Comparison of ENCODE assay signal across 24 mouse cellular contexts in the genomic region with DNA sequence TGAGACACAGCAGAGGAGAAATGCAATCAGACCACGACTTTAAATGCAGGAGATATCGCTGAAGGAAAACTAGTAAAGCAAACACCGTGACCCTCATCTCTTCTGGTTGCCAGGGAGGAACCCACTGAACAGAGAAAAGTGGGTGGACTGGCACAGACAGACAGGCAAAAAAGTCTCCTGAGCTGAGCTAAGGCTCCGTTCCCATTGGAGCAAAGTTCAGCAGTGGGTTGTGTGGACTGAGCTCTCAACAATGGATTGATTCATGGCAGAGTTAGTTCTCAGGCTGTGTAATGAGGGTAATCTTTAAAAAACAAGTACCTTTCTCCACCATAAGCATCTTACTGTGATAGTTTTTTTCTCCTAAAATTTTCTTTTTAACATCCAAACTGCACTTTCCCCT.
DNase-seq lines count a peak whose midpoint lies in the region; ATAC-seq and TF ChIP-seq lines count a peak whose summit lies in the region.
"Had no signal": no experiment of that assay in that cellular context is flagged by ENCODE, and none has a peak within 500 bp of the region (broad histone marks: within the 10 kb centered on the region; RNA-seq: fewer than 3 reads in every experiment).

No protein-coding gene starts in this region.

- no peaks in the 10 kb centered on the region for H3K36me3 ChIP-seq in forebrain, postnatal 0 days (ENCODE audit: insufficient read depth)
- no peaks in the 10 kb centered on the region for H3K36me3 ChIP-seq in forebrain, embryonic 16.5 days (ENCODE audit: control insufficient read depth, insufficient read depth)
- H3K36me3 ChIP-seq in midbrain, postnatal 0 days (ENCODE audit: insufficient read depth, low read length), result no peaks in the 10 kb centered on the region
- H3K36me3 ChIP-seq in midbrain, embryonic 10.5 days, result no peaks in the 10 kb centered on the region
- H3K36me3 ChIP-seq: heart, embryonic 10.5 days; hindbrain, embryonic 12.5 days; liver, embryonic 13.5 days; neural tube, embryonic 13.5 days; stomach, embryonic 15.5 days had no signal

- no peak for DNase-seq in forebrain, postnatal 0 days
- peak; percentile 17 to 23 for DNase-seq in layer of hippocampus, adult 2 months (ENCODE audit: low spot score in 2 of 2)
- DNase-seq in layer of hippocampus, adult 9-10 months (ENCODE audit: low spot score), result no peak
- peak; percentile 48 for DNase-seq in midbrain, postnatal 0 days (ENCODE audit: low spot score)
- no peak for DNase-seq in midbrain, embryonic 10.5 days (ENCODE audit: low spot score)
- DNase-seq in cerebellum, postnatal 36 days, result no peak
- DNase-seq: cerebellum, adult 11 months; cerebellum, postnatal 14 days; embryo, embryonic 11 days; gastrocnemius, postnatal 14 days; kidney, adult 8-10 months; kidney, postnatal 25 days; liver, embryonic 13.5 days; lung, embryonic 14.5 days; lung, postnatal 36 days; right cerebral cortex, postnatal 25 days; thymus, adult 18-20 months; thymus, postnatal 4 days had no signal

- H3K9me3 ChIP-seq in forebrain, postnatal 0 days (ENCODE audit: low read length), result no peaks in the 10 kb centered on the region
- H3K9me3 ChIP-seq in forebrain, embryonic 16.5 days (ENCODE audit: control insufficient read depth, low read length), result no peaks in the 10 kb centered on the region
- H3K9me3 ChIP-seq in midbrain, postnatal 0 days (ENCODE audit: low read length), result no peaks in the 10 kb centered on the region
- H3K9me3 ChIP-seq in midbrain, embryonic 10.5 days (replicated peaks), result no peaks in the 10 kb centered on the region
- H3K9me3 ChIP-seq: heart, embryonic 10.5 days; hindbrain, embryonic 12.5 days; liver, embryonic 13.5 days; neural tube, embryonic 13.5 days; stomach, embryonic 15.5 days had no signal

- WGBS in forebrain, postnatal 0 days, result 83% methylated on average over 4 of the region's 4 CpGs
- 82% methylated on average over 4 of the region's 4 CpGs for WGBS in forebrain, embryonic 16.5 days
- 77% methylated on average over 4 of the region's 4 CpGs for WGBS in midbrain, postnatal 0 days
- WGBS in midbrain, embryonic 10.5 days, result 92% methylated on average over 4 of the region's 4 CpGs

- peak; percentile 43; the same call in 1 of the 2 replicates for ATAC-seq in forebrain, postnatal 0 days
- ATAC-seq in forebrain, embryonic 16.5 days, result no peak
- no peak for ATAC-seq in midbrain, postnatal 0 days (ENCODE audit: low FRiP score)

- no peak overlapping the region for H3K4me3 ChIP-seq in forebrain, postnatal 0 days (ENCODE audit: low read depth, low read length)
- no peak overlapping the region for H3K4me3 ChIP-seq in forebrain, embryonic 16.5 days (replicated peaks; ENCODE audit: low read length)
- no peak overlapping the region for H3K4me3 ChIP-seq in layer of hippocampus, adult 2 months
- no peak overlapping the region for H3K4me3 ChIP-seq in midbrain, postnatal 0 days (ENCODE audit: low read depth, low read length)
- H3K4me3 ChIP-seq in midbrain, embryonic 10.5 days, result no peak overlapping the region
- H3K4me3 ChIP-seq: heart, embryonic 10.5 days; hindbrain, embryonic 12.5 days; liver, embryonic 13.5 days; neural tube, embryonic 13.5 days; stomach, embryonic 15.5 days had no signal

- no peak overlapping the region for H3K9ac ChIP-seq in forebrain, postnatal 0 days
- H3K9ac ChIP-seq in forebrain, embryonic 16.5 days (replicated peaks; ENCODE audit: low read depth, low read length), result no peak overlapping the region
- H3K9ac ChIP-seq in midbrain, postnatal 0 days (replicated peaks; ENCODE audit: low read length, poor library complexity, severe bottlenecking), result no peak overlapping the region
- H3K9ac ChIP-seq: hindbrain, embryonic 12.5 days; liver, embryonic 13.5 days; lung, embryonic 14.5 days; neural tube, embryonic 13.5 days; stomach, embryonic 15.5 days had no signal

- no peaks in the 10 kb centered on the region for H3K27me3 ChIP-seq in forebrain, postnatal 0 days (ENCODE audit: insufficient read depth, low read length)
- H3K27me3 ChIP-seq in forebrain, embryonic 16.5 days (replicated peaks; ENCODE audit: control insufficient read depth, insufficient read depth, low read length), result no peaks in the 10 kb centered on the region
- H3K27me3 ChIP-seq in midbrain, postnatal 0 days (ENCODE audit: insufficient read depth, low read length), result no peaks in the 10 kb centered on the region
- H3K27me3 ChIP-seq in midbrain, embryonic 10.5 days (ENCODE audit: low read depth, poor library complexity, severe bottlenecking), result no peaks in the 10 kb centered on the region
- H3K27me3 ChIP-seq: CH12.LX; hindbrain, embryonic 12.5 days; liver, embryonic 13.5 days; neural tube, embryonic 13.5 days; stomach, embryonic 15.5 days had no signal

- H3K4me2 ChIP-seq in forebrain, postnatal 0 days (ENCODE audit: low read depth), result no peak overlapping the region
- H3K4me2 ChIP-seq in forebrain, embryonic 16.5 days (ENCODE audit: low read length), result no peak overlapping the region
- no peak overlapping the region for H3K4me2 ChIP-seq in midbrain, postnatal 0 days (ENCODE audit: low read depth, low read length, poor library complexity, severe bottlenecking)
- H3K4me2 ChIP-seq: hindbrain, embryonic 12.5 days; liver, embryonic 13.5 days; lung, embryonic 14.5 days; neural tube, embryonic 13.5 days; stomach, embryonic 15.5 days had no signal

- TF ChIP-seq CTCF in forebrain, postnatal 0 days (IDR thresholded peaks at IDR 0.05; ENCODE audit: low read depth), result no peak
- TF ChIP-seq CTCF in layer of hippocampus, adult 2 months (conservative IDR thresholded peaks at IDR 0.05), result no peak
- TF ChIP-seq CTCF in midbrain, postnatal 0 days (IDR thresholded peaks at IDR 0.05), result no peak

- H3K4me1 ChIP-seq in forebrain, postnatal 0 days (ENCODE audit: insufficient read depth), result no peaks in the 10 kb centered on the region
- H3K4me1 ChIP-seq in forebrain, embryonic 16.5 days (replicated peaks; ENCODE audit: control insufficient read depth, insufficient read depth, low read length), result no peaks in the 10 kb centered on the region
- H3K4me1 ChIP-seq in midbrain, postnatal 0 days (ENCODE audit: insufficient read depth, low read length), result no peaks in the 10 kb centered on the region
- H3K4me1 ChIP-seq in midbrain, embryonic 10.5 days, result no peaks in the 10 kb centered on the region
- H3K4me1 ChIP-seq: heart, embryonic 10.5 days; hindbrain, embryonic 12.5 days; liver, embryonic 13.5 days; neural tube, embryonic 13.5 days; stomach, embryonic 15.5 days had no signal

- no peak overlapping the region for H3K27ac ChIP-seq in forebrain, postnatal 0 days (ENCODE audit: low read depth, low read length)
- no peak overlapping the region for H3K27ac ChIP-seq in forebrain, embryonic 16.5 days (ENCODE audit: low read length)
- peak overlapping the region; percentile 71 for H3K27ac ChIP-seq in layer of hippocampus, adult 2 months
- H3K27ac ChIP-seq in midbrain, postnatal 0 days (ENCODE audit: low read depth, low read length), result no peak overlapping the region
- H3K27ac ChIP-seq in midbrain, embryonic 10.5 days (replicated peaks), result no peak overlapping the region
- H3K27ac ChIP-seq: heart, embryonic 10.5 days; hindbrain, embryonic 12.5 days; liver, embryonic 13.5 days; neural tube, embryonic 13.5 days; stomach, embryonic 15.5 days had no signal

Comparison
In these comparisons a context has a peak if more than half of its experiments do, and no peak if none do; other contexts are left out.
1. DNase-seq: peak in layer of hippocampus, adult 2 months (2 of 2) and midbrain, postnatal 0 days (single experiment); none in forebrain, postnatal 0 days (single experiment), layer of hippocampus, adult 9-10 months (single experiment), midbrain, embryonic 10.5 days (single experiment) and cerebellum, postnatal 36 days (0 of 2).